ENCODE assay signal across 9 mouse cellular contexts in the genomic region with DNA sequence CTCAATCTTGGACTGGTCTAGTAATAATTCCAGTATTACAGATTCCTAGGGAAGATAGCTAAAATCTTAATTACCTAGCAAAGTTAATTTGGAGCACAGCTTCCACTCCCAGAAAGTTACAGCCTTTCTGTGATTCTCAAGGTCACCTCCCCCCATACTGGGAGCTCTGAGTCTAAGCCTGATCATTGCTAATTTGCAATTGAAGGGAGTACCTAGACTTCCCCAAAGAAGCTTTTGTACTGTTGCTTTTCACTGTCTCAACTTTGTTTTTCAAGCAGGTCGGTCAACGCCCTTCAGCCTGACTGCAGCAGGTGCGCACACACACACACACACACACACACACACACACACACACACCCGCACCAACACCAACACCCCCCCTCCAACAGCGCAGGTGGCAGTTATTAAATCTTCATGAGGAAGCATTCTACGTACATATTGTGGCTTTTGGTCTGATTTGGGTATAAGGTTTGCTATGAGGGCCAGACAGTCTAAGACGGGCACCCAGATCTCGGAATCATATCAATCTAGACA. TPM values are rescaled to one million over a fixed set of nuclear protein-coding genes. Genes with fewer than 3 reads are reported as not detected.
"Had no signal": no experiment of that assay in that cellular context is flagged by ENCODE, and none has a peak within 500 bp of the region (broad histone marks: within the 10 kb centered on the region; RNA-seq: fewer than 3 reads in every experiment).

No protein-coding gene starts in this region.

RNA-seq across cellular contexts. Expression of gene Serpina3n, which starts 25.4 kb away (rescaled TPM):
- polyA plus RNA-seq: stomach, embryonic 14.5 days; stomach, embryonic 15.5 days had no signal

RNA-seq across cellular contexts. Expression of gene Serpina3k, which starts 42.9 kb away (rescaled TPM):
- polyA plus RNA-seq: neural tube, embryonic 14.5 days; neural tube, embryonic 15.5 days; small intestine, adult 2 months; stomach, embryonic 14.5 days; stomach, embryonic 15.5 days; stomach, embryonic 16.5 days; thymus, postnatal 0 days had no signal

RNA-seq across cellular contexts. Expression of gene Serpina3m, which starts 42.9 kb away (rescaled TPM):
- polyA plus RNA-seq: neural tube, embryonic 14.5 days; neural tube, embryonic 15.5 days; small intestine, adult 2 months; spleen, adult 2 months; stomach, embryonic 14.5 days; stomach, embryonic 15.5 days; stomach, embryonic 16.5 days; testis, adult 2 months had no signal
